Mouse (Mus musculus) CH12.LX (cell line): ENCODE measurements around the gene Elavl2. TPM values are rescaled to one million over a fixed set of nuclear protein-coding genes. Genes with fewer than 3 reads are reported as not detected.

Experiments
- DNase-seq: peaks from one replicate; pipeline ENCODE4 v3.0.0-alpha.2; 2013; ENCODE audit errors: extremely low read depth
- H3K27ac ChIP-seq: 2 replicates; pipeline ENCODE4 v1.5.1; 2012; ENCODE audit warnings: low read depth, mild to moderate bottlenecking, control low read depth, moderate library complexity; ENCODE audit not compliant: insufficient read depth
- H3K27me3 ChIP-seq: replicated peaks from 2 replicates; pipeline ENCODE3; 2012; ENCODE audit warnings: inconsistent platforms
- H3K36me3 ChIP-seq, 2 experiments: replicated peaks in 1 of 2; 2 replicates each; pipeline versions ENCODE3 to v1.6.1; 2012; ENCODE audit warnings: inconsistent platforms in 1 of 2, low read length in 1 of 2, mild to moderate bottlenecking in 1 of 2, mixed read lengths in 1 of 2, moderate library complexity in 1 of 2; ENCODE audit not compliant: control insufficient read depth in 1 of 2, insufficient read depth in 1 of 2
- H3K4me1 ChIP-seq, 2 experiments: 2 replicates each; pipeline ENCODE4 v1.6.1; 2012; ENCODE audit warnings: inconsistent platforms in 1 of 2, moderate library complexity in 1 of 2; ENCODE audit not compliant: insufficient read depth in 2 of 2, control insufficient read depth in 1 of 2
- H3K4me2 ChIP-seq: 2 replicates; pipeline ENCODE4 v1.6.1; 2012; ENCODE audit warnings: low read depth, mild to moderate bottlenecking, control low read depth; ENCODE audit not compliant: poor library complexity, insufficient read depth, severe bottlenecking
- H3K4me3 ChIP-seq, 3 experiments: fragments of 150-350 bp in 1 of 3; sonication (generic) in 1 of 3; replicated peaks in 1 of 3; 2 replicates each; pipeline versions ENCODE3 to v1.5.1; 2011 to 2012; ENCODE audit warnings: low read depth in 2 of 3, low read length in 2 of 3, mild to moderate bottlenecking in 2 of 3, moderate library complexity in 2 of 3, control low read depth in 1 of 3, improper control_type of control experiment in 1 of 3, inconsistent platforms in 1 of 3, mixed read lengths in 1 of 3; ENCODE audit not compliant: poor library complexity in 1 of 3
- H3K79me2 ChIP-seq: replicated peaks from 2 replicates; pipeline ENCODE4 v1.6.1; 2012; ENCODE audit warnings: mild to moderate bottlenecking, moderate library complexity; ENCODE audit not compliant: control insufficient read depth, poor library complexity, insufficient read depth, severe bottlenecking; ENCODE audit errors: extremely low read depth
- H3K9ac ChIP-seq: 2 replicates; pipeline ENCODE4 v1.6.1; 2012; ENCODE audit warnings: low read depth, mild to moderate bottlenecking, control low read depth, moderate library complexity; ENCODE audit not compliant: insufficient read depth
- H3K9me3 ChIP-seq: replicated peaks from 2 replicates; pipeline ENCODE3; 2012; ENCODE audit warnings: low read length, inconsistent platforms, mixed read lengths
- CHD2 ChIP-seq: IDR thresholded peaks from 2 replicates; pipeline ENCODE4 v1.6.1; 2011; ENCODE audit warnings: low read length, improper control_type of control experiment
- E2F4 ChIP-seq: IDR thresholded peaks from 2 replicates; pipeline ENCODE4 v1.6.1; 2011; ENCODE audit warnings: low read depth, low read length, improper control_type of control experiment; ENCODE audit not compliant: insufficient replicate concordance
- ETS1 ChIP-seq: conservative IDR thresholded peaks from 2 replicates; pipeline ENCODE4 v1.6.1; 2012; ENCODE audit warnings: low read depth, mild to moderate bottlenecking, inconsistent platforms, low read length, improper control_type of control experiment, moderate library complexity
- JUN ChIP-seq: IDR thresholded peaks from 2 replicates; pipeline ENCODE4 v1.6.1; 2011; ENCODE audit warnings: low read depth, mild to moderate bottlenecking, low read length, improper control_type of control experiment, moderate library complexity; ENCODE audit not compliant: insufficient read depth
- KAT2A ChIP-seq: IDR thresholded peaks from 2 replicates; pipeline ENCODE4 v1.6.1; 2012; ENCODE audit warnings: low read length, improper control_type of control experiment, inconsistent platforms; ENCODE audit not compliant: insufficient replicate concordance
- MAFK ChIP-seq: IDR thresholded peaks from 2 replicates; pipeline ENCODE4 v1.6.1; 2011; ENCODE audit warnings: low read length, improper control_type of control experiment; ENCODE audit not compliant: insufficient replicate concordance
- MAZ ChIP-seq: IDR thresholded peaks from 2 replicates; pipeline ENCODE4 v1.6.1; 2012; ENCODE audit warnings: low read depth, mild to moderate bottlenecking, inconsistent platforms, low read length, improper control_type of control experiment, moderate library complexity
- MEF2A ChIP-seq: IDR thresholded peaks from 2 replicates; pipeline ENCODE4 v1.6.1; 2014; ENCODE audit warnings: low read depth, mild to moderate bottlenecking, inconsistent platforms, low read length, improper control_type of control experiment, borderline replicate concordance
- MXI1 ChIP-seq: IDR thresholded peaks from 2 replicates; pipeline ENCODE4 v1.6.1; 2011; ENCODE audit warnings: mild to moderate bottlenecking, low read depth, low read length, improper control_type of control experiment
- PAX5 ChIP-seq: IDR thresholded peaks from 2 replicates; pipeline ENCODE4 v1.6.1; 2012; ENCODE audit warnings: low read length, inconsistent platforms, mixed read lengths
- POLR2A ChIP-seq: IDR thresholded peaks from 2 replicates; pipeline ENCODE4 v1.6.1; 2011; ENCODE audit warnings: low read depth, mild to moderate bottlenecking, improper control_type of control experiment, low read length
- RAD21 ChIP-seq: IDR thresholded peaks from 2 replicates; pipeline ENCODE4 v1.6.1; 2011; ENCODE audit warnings: low read depth, mild to moderate bottlenecking, low read length, improper control_type of control experiment, moderate library complexity
- SMC3 ChIP-seq: IDR thresholded peaks from 2 replicates; pipeline ENCODE4 v1.6.1; 2011; ENCODE audit warnings: low read depth, low read length, improper control_type of control experiment
- TCF12 ChIP-seq: IDR thresholded peaks from 2 replicates; pipeline ENCODE4 v1.6.1; 2014; ENCODE audit warnings: low read depth, mild to moderate bottlenecking, inconsistent platforms, low read length, improper control_type of control experiment
- USF1 ChIP-seq: IDR thresholded peaks from 2 replicates; pipeline ENCODE4 v1.6.1; 2014; ENCODE audit warnings: low read depth, mild to moderate bottlenecking, inconsistent platforms, low read length, improper control_type of control experiment
- USF2 ChIP-seq: conservative IDR thresholded peaks from 2 replicates; pipeline ENCODE4 v1.6.1; 2011; ENCODE audit warnings: low read depth, low read length, improper control_type of control experiment
- ZC3H11A ChIP-seq: IDR thresholded peaks from 2 replicates; pipeline ENCODE4 v1.6.1; 2012; ENCODE audit warnings: low read depth, mild to moderate bottlenecking, inconsistent platforms, low read length, improper control_type of control experiment
- ZKSCAN1 ChIP-seq: IDR thresholded peaks from 2 replicates; pipeline ENCODE4 v1.6.1; 2012; ENCODE audit warnings: low read depth, inconsistent platforms, low read length, improper control_type of control experiment, borderline replicate concordance
- ZMIZ1 ChIP-seq: IDR thresholded peaks from 2 replicates; pipeline ENCODE4 v1.6.1; 2012; ENCODE audit warnings: low read depth, mild to moderate bottlenecking, inconsistent platforms, low read length, improper control_type of control experiment
- ZNF384 ChIP-seq: IDR thresholded peaks from 2 replicates; pipeline ENCODE4 v1.6.1; 2012; ENCODE audit warnings: low read depth, low read length, improper control_type of control experiment, inconsistent platforms
- dilution Hi-C: fragments of 300-500 bp; cut with MboI; formaldehyde crosslinking; loops from 2 replicates; pipeline ENCODE4 v1.14.3; 2020; ENCODE audit warnings: low sequenced_read_pairs; ENCODE audit not compliant: extremely low pct_unique_long_range_greater_than_20kb, extremely low pct_ligation_motif_present
- in situ Hi-C: fragments of 300-500 bp; cut with MboI; formaldehyde crosslinking; loops from 3 replicates; pipeline ENCODE4 v1.14.3; 2019; ENCODE audit warnings: low sequenced_read_pairs, low pct_ligation_motif_present, low pct_unique_long_range_greater_than_20kb, mixed read lengths
- polyA plus RNA-seq: library from polyadenylated mRNA; unstranded; fragments of >175 nt; gene quantifications from 2 replicates; pipeline ENCODE4 v1.2.1, GENCODE M21; 2012; ENCODE audit warnings: low read depth; ENCODE audit not compliant: insufficient read length
- total RNA-seq, 2 experiments: library from RNA; depleted of rRNA; stranded (reverse); fragments of 300-350 nt in 1 of 2; fragments of >200 nt in 1 of 2; gene quantifications; 2 replicates each; pipeline ENCODE4 v1.2.3; 2012 to 2014

Elavl2 gene
- total and polyA plus RNA-seq, 3 experiments: not detected

- TF ChIP-seq USF2 (no peak), CHD2 (no peak), E2F4 (no peak), KAT2A (no peak), MXI1 (no peak), ZMIZ1 (no peak), JUN (no peak), ZKSCAN1 (no peak), ZC3H11A (no peak), ZNF384 (no peak), PAX5 (no peak), USF1 (no peak), TCF12 (no peak), SMC3 (no peak)
- H3K4me1 ChIP-seq: no peaks in the 10 kb centered on the region
- no peaks in the 10 kb centered on the region for H3K27me3 ChIP-seq
- in situ Hi-C loops: no loop called here
- H3K9ac ChIP-seq: no peak overlapping the region
- H3K4me2 ChIP-seq: no peak overlapping the region
- no peak for DNase-seq
- no peaks in the 10 kb centered on the region for H3K36me3 ChIP-seq
- H3K27ac ChIP-seq: no peak overlapping the region
- H3K4me3 ChIP-seq: no peak overlapping the region
- H3K9me3 ChIP-seq: peaks cover 76% of the 10 kb centered on the region
- no peaks in the 10 kb centered on the region for H3K79me2 ChIP-seq
- dilution Hi-C loops: no loop called here
Observed at GRCm38 (mm10) chr4:91230439-91230863, 170.1 kb downstream of the Elavl2 start.

GRCm38 (mm10) chr4:91228341-91228740 is 172.2 kb downstream of the Elavl2 start:
- H3K27ac ChIP-seq: no peak overlapping the region
- H3K4me2 ChIP-seq: no peak overlapping the region
- H3K4me3 ChIP-seq: no peak overlapping the region
- H3K36me3 ChIP-seq: no peaks in the 10 kb centered on the region
- H3K9me3 ChIP-seq: peaks cover 75% of the 10 kb centered on the region
- H3K4me1 ChIP-seq: no peaks in the 10 kb centered on the region
- TF ChIP-seq ETS1 (no peak), MAZ (no peak), SMC3 (no peak), ZKSCAN1 (no peak), RAD21 (no peak), MEF2A (no peak), USF2 (no peak), MAFK (no peak), POLR2A (no peak), CHD2 (no peak)
- DNase-seq: no peak
- H3K27me3 ChIP-seq: no peaks in the 10 kb centered on the region
- dilution Hi-C loops: no loop called here
- H3K79me2 ChIP-seq: no peaks in the 10 kb centered on the region
- H3K9ac ChIP-seq: no peak overlapping the region
- in situ Hi-C loops: no loop called here
